Mouse (Mus musculus) stomach, embryonic 14.5 days (tissue): ENCODE measurements around the gene Fmo3. TPM values are rescaled to one million over a fixed set of nuclear protein-coding genes. Genes with fewer than 3 reads are reported as not detected.

ENCODE experiments used
- ATAC-seq: fragments of 200-750 bp; cut with Nextera tagmentation; 2 replicates; pipeline ENCODE4 v1.8.0; 2017; ENCODE audit warnings: low read depth, moderate TSS enrichment; ENCODE audit not compliant: insufficient number of reproducible peaks, insufficient read depth, low FRiP score
- H3K27ac ChIP-seq: fragments of 300-500 bp; sonication (generic); 2 replicates; pipeline ENCODE4 v1.5.1; 2014; ENCODE audit warnings: mild to moderate bottlenecking, low read length, moderate library complexity, mixed read lengths
- H3K27me3 ChIP-seq: fragments of 300-500 bp; sonication (generic); 2 replicates; pipeline ENCODE4 v1.6.1; 2014; ENCODE audit warnings: low read length, control low read depth, mixed read lengths; ENCODE audit not compliant: control insufficient read depth, insufficient read depth
- H3K36me3 ChIP-seq: fragments of 300-500 bp; sonication (generic); 2 replicates; pipeline ENCODE4 v1.6.1; 2014; ENCODE audit warnings: mild to moderate bottlenecking, control low read depth, low read length, moderate library complexity, mixed read lengths; ENCODE audit not compliant: control insufficient read depth, insufficient read depth
- H3K4me1 ChIP-seq: fragments of 300-500 bp; sonication (generic); 2 replicates; pipeline ENCODE4 v1.6.1; 2014; ENCODE audit warnings: low read length, control low read depth, mixed read lengths; ENCODE audit not compliant: control insufficient read depth, insufficient read depth
- H3K4me2 ChIP-seq: fragments of 300-500 bp; sonication (generic); replicated peaks from 2 replicates; pipeline ENCODE4 v1.6.1; 2014; ENCODE audit warnings: low read depth, low read length, control low read depth
- H3K4me3 ChIP-seq: fragments of 300-500 bp; sonication (generic); 2 replicates; pipeline ENCODE4 v1.5.1; 2014; ENCODE audit warnings: low read depth, low read length, control low read depth
- H3K9ac ChIP-seq: fragments of 300-500 bp; sonication (generic); replicated peaks from 2 replicates; pipeline ENCODE4 v1.6.1; 2014; ENCODE audit warnings: low read depth, mild to moderate bottlenecking, control low read depth, low read length, moderate library complexity, mixed read lengths
- H3K9me3 ChIP-seq: fragments of 300-500 bp; sonication (generic); 2 replicates; pipeline ENCODE4 v1.6.1; 2016; ENCODE audit warnings: low read depth, low read length, control low read depth; ENCODE audit not compliant: control insufficient read depth
- WGBS: fragments of 180-500 bp; shearing (Covaris S2); extraction: QIAGEN DNeasy Blood & Tissue Kit; methylation state at CpG from one replicate; pipeline ENCODE4 v1.1.7; 2014; 5-methylcytosine and 5-hydroxymethylcytosine counted together
- polyA plus RNA-seq: library from polyadenylated mRNA; unstranded; fragments of >200 nt; fragmentation: Nextera tagmentation; extraction: Ambion mirVana; gene quantifications from 2 replicates; pipeline ENCODE4 v1.2.1, GENCODE M21; 2014

Gene Fmo3
- polyA plus RNA-seq, 1 experiment from 2014 or later = 0.16 TPM

DNA sequence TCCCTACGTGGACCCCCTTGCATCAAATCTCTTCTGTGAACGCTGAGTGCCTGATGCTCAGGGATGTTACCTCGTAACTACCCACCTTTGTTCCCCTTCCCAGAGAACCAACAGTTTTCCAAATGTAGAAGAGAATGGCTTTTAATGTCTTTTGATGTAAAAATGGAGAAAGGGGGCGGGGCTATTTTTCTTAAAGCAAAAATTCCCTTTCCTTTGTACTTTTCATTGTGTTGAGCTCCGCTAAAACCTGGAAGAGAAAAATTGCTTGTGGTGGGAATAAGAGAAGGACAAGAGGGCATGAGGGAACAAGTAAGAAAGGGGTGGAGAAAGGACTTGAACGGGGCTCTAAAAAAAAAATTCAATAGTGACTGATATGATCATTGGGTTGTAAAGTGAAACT, 46.9 kb downstream of the Fmo3 start, which contains the start of gene Fmo6:
Gene Fmo6 (minus strand): TSS at position 101 of the 400 bp plus-strand sequence.
- Histone ChIP-seq H3K4me2 (no peak within 1 kb of the TSS), H3K9ac (no peak within 1 kb of the TSS), H3K4me1 (no peaks in the 10 kb centered on the region), H3K27me3 (no peaks in the 10 kb centered on the region), H3K36me3 (no peaks in the 10 kb centered on the region), H3K9me3 (no peaks in the 10 kb centered on the region), H3K4me3 (no peak within 1 kb of the TSS), H3K27ac (peak within 1 kb of the TSS; percentile 28; the same call in 1 of the 2 replicates)
- WGBS = 82% methylated on average over 6 of the region's 6 CpGs
- no peak for ATAC-seq

DNA sequence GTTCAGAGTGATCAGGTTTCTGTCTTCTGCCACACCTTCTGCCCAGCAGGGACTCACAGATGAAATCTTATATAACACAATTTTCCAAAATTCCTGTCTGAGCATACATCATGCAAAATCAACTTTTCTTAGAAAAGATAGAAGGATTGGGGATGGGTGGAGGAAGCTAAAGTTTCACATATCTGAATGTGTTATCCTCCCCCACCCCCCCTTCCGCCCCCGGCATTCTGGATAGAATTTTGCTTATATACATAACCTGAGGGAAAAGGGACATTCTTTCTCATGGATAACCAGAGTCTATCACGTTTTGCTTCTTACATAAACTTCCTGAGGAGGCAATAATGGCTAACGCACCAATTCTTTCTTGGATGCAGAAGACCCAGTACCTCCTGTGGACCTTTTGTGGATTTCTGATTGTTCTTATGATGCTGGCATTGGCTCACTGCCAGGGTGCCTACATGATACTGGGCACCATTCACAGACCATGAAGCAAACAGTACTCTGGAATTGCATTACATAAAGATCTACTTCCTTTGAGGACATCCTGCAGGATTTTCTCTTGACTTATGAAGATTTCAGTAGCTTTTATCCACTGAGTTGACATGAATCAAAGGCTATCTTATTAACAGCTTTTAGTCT, 49.8 kb downstream of the Fmo3 start:
- H3K27me3 ChIP-seq = no peaks in the 10 kb centered on the region
- H3K4me3 ChIP-seq = no peak overlapping the region
- 74% methylated on average over 4 of the region's 4 CpGs for WGBS
- no peaks in the 10 kb centered on the region for H3K4me1 ChIP-seq
- H3K4me2 ChIP-seq = no peak overlapping the region
- H3K9me3 ChIP-seq = no peaks in the 10 kb centered on the region
- no peaks in the 10 kb centered on the region for H3K36me3 ChIP-seq
- ATAC-seq = no peak
- no peak overlapping the region for H3K9ac ChIP-seq
- no peak overlapping the region for H3K27ac ChIP-seq

DNA sequence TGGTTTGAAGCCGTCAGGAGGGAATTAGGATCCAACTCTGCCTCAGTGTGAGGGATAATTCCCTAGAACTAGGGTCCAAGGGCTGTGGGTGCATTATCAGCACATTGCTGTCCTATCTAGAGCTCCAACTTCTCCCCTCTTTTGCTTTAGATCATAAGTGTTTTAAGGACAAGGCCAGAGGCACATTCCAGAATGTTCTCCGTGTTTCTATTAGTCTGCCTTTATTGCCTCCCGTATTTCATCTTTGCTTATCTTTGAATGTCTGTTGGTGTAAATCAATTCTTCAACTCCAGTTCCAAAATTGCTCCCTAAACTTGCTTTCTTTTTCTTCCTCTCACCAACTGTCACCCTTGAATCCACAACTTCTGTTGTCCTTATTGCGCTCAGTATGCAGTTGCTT, 51.9 kb downstream of the Fmo3 start:
- no peak for ATAC-seq
- 76% methylated on average over 4 of the region's 4 CpGs for WGBS

DNA sequence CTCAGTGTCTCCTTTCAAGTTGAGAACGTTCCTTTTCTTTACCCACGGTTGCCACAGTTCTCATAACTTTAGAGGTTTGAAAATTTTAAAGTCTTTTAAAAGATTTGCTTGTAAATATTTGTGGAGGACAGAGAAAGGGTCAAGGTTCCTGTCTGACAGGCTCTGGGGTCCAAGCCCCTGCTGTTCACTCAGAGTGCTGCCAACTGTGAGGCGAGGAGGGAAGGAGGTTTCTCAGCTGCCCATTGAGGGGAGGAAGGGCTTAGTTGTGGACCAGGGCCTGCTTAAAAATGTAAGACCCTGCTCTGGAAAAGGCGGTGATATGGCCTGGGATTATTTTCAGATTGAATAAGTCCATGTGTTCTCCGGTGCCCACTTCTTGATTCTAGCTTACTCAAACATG, 52.4 kb downstream of the Fmo3 start:
- no peak for ATAC-seq
- Histone ChIP-seq H3K4me1 (no peaks in the 10 kb centered on the region), H3K27ac (no peak overlapping the region), H3K9me3 (no peaks in the 10 kb centered on the region), H3K9ac (no peak overlapping the region), H3K4me2 (no peak overlapping the region), H3K4me3 (no peak overlapping the region), H3K36me3 (no peaks in the 10 kb centered on the region), H3K27me3 (no peaks in the 10 kb centered on the region)
- 70% methylated on average over 5 of the region's 5 CpGs for WGBS

More for the DNA sequence above, 51.9 kb downstream of the Fmo3 start:
- no peaks in the 10 kb centered on the region for H3K4me1 ChIP-seq
- H3K36me3 ChIP-seq = no peaks in the 10 kb centered on the region
- H3K4me3 ChIP-seq = no peak overlapping the region
- no peak overlapping the region for H3K9ac ChIP-seq
- no peaks in the 10 kb centered on the region for H3K27me3 ChIP-seq
- H3K27ac ChIP-seq = no peak overlapping the region
- H3K9me3 ChIP-seq = no peaks in the 10 kb centered on the region
- H3K4me2 ChIP-seq = no peak overlapping the region

DNA sequence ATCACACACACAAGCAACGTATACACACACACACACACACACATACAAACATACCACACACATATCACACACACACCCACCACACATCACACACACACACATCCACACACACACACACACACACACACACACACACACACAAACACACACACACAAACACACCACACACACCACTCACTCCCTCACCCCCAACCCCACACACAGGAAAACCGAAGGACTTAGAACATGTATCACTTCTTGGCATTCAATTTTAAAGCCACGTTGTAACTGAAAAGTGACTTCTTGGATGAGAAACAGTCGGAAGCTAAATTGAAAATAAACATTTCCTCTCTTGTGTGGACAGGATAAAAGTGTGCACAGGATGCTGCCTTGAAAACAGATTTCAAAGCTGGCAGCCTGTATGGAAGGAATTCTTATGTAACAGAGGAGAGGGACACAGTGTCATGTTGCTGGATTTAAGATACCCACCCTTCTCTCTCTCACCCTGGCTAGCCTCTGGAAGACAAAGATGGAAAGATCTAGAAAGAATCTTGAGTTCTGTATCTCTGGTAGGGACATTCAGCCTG, 52.9 kb downstream of the Fmo3 start:
- Histone ChIP-seq H3K27me3 (no peaks in the 10 kb centered on the region), H3K4me1 (no peaks in the 10 kb centered on the region), H3K9me3 (no peaks in the 10 kb centered on the region), H3K9ac (no peak overlapping the region), H3K4me3 (no peak overlapping the region), H3K4me2 (no peak overlapping the region), H3K36me3 (no peaks in the 10 kb centered on the region), H3K27ac (no peak overlapping the region)
- ATAC-seq = no peak
- WGBS = 51% methylated on average over 4 of the region's 4 CpGs

DNA sequence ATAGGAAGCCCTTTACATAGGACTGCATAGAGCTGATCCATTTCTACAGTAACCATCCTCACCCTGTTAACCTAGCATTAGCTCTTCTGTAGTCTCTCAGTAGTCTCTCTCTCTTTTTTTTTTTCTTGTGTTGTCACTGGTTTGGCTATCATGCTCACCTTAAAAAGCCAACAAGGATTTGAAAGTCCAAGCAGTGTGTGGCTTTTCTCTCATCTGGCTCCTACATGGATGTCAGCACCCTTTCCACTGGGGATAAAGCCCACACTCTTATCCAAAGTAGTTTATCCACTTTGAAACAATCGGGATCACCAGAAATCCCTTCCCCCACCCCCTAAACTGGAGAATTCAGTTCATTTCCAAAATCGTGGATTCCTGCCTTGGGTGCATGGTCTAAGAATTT, 53.7 kb downstream of the Fmo3 start:
- Histone ChIP-seq H3K9ac (no peak overlapping the region), H3K36me3 (no peaks in the 10 kb centered on the region), H3K4me3 (no peak overlapping the region), H3K9me3 (no peaks in the 10 kb centered on the region), H3K27me3 (no peaks in the 10 kb centered on the region), H3K27ac (no peak overlapping the region), H3K4me2 (no peak overlapping the region), H3K4me1 (no peaks in the 10 kb centered on the region)
- no peak for ATAC-seq
- WGBS = 74% methylated on average over 2 of the region's 2 CpGs

DNA sequence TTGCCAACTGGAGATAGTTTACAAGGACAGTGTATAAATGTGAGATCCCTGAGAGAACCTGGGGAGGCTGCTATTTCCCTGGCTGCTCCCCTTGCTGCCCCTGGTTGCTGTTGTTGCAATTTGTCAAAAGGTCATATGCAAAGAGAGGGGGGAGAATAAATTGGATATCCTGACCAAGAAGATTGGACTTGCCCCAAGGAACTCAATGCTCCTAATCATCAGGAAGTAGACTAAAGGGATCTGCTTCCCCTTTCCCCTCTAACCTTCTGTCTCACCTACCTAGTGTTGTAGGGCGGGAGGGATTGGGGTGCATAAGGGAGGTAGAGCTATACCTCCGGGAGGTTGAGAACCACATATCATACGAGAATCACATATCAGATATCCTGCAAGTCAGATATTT, 55.2 kb downstream of the Fmo3 start:
- no peak for ATAC-seq
- Histone ChIP-seq H3K27ac (no peak overlapping the region), H3K4me1 (no peaks in the 10 kb centered on the region), H3K4me2 (no peak overlapping the region), H3K9me3 (no peaks in the 10 kb centered on the region), H3K27me3 (no peaks in the 10 kb centered on the region), H3K36me3 (no peaks in the 10 kb centered on the region), H3K4me3 (no peak overlapping the region), H3K9ac (no peak overlapping the region)
- 76% methylated on average over 3 of the region's 3 CpGs for WGBS

DNA sequence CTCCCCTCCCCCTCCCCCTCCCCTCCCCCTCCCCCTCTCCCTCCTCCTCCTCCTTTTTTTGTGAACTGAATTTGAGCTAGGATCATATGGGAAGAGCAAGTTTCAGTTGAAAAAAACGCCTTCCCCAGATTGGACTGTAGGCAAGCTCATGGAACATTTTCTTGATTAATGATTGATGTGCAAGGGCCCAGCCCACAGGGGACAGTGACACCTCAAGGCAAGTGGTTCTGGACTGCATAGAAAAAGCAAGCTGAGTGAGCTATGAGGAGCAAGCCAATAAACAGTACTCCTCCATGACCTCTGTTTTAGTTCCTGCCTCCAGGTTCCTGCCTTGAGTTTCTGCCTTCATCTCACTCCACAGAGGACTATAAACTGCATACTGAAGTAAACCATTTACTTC, 59.2 kb downstream of the Fmo3 start:
- 64% methylated on average over 1 of the region's 1 CpGs for WGBS
- Histone ChIP-seq H3K4me3 (no peak overlapping the region), H3K4me1 (no peaks in the 10 kb centered on the region), H3K9me3 (no peaks in the 10 kb centered on the region), H3K9ac (no peak overlapping the region), H3K4me2 (no peak overlapping the region), H3K36me3 (no peaks in the 10 kb centered on the region), H3K27ac (no peak overlapping the region), H3K27me3 (no peaks in the 10 kb centered on the region)
- ATAC-seq = no peak

DNA sequence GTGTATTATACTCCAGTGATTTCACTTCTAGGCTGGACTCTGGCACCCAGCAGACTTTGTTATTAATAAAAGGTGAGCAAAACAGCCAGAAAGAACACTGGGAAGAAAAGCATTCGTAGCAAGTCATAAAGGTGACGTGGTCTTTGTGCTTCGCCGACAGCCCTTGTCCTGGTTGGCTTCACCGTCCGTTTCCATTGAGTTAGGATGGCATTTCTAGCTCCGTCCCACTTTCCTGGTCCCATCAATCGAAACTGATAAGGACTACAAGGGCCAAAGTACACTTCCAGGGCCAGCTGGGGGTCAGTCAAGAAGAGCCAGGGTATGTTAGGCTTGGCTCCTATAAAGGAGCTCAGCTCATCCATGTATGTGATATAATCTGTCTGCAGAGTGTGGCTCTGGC, 67.7 kb downstream of the Fmo3 start:
- H3K9me3 ChIP-seq = no peaks in the 10 kb centered on the region
- no peak overlapping the region for H3K4me3 ChIP-seq
- no peaks in the 10 kb centered on the region for H3K27me3 ChIP-seq
- H3K36me3 ChIP-seq = no peaks in the 10 kb centered on the region
- no peak overlapping the region for H3K27ac ChIP-seq
- no peak for ATAC-seq
- 72% methylated on average over 8 of the region's 8 CpGs for WGBS
- no peak overlapping the region for H3K4me2 ChIP-seq
- H3K9ac ChIP-seq = no peak overlapping the region
- H3K4me1 ChIP-seq = no peaks in the 10 kb centered on the region
